Mouse (Mus musculus): ENCODE data around the gene C1ql3. TPM values are rescaled to one million over a fixed set of nuclear protein-coding genes. Genes with fewer than 3 reads are reported as not detected.

The C1ql3 gene
- total and polyA plus RNA-seq, 3 experiments = 0.06 TPM; not detected in 2

GRCm38 (mm10) chr2:13010030-13010459 lies 1.6 kb downstream of the C1ql3 start:
- no peak overlapping the region for H3K4me3 ChIP-seq (ENCODE audit: control insufficient read depth in 1 of 2, insufficient read depth in 1 of 2, low read depth in 2 of 2, low read length in 2 of 2)
- DNase-seq (ENCODE audit: low read depth, low spot score) = no peak
- TF ChIP-seq SMC3 (IDR thresholded peaks at IDR 0.05; ENCODE audit: low read depth, low read length) = no peak
- no peak for TF ChIP-seq MAFK (IDR thresholded peaks at IDR 0.05; ENCODE audit: borderline replicate concordance, low read depth, low read length)
- TF ChIP-seq RCOR1 (IDR thresholded peaks at IDR 0.05; ENCODE audit: low read depth, low read length) = no peak
- TF ChIP-seq NELFE (IDR thresholded peaks at IDR 0.05; ENCODE audit: low read depth, low read length) = no peak
- TF ChIP-seq CTCF (IDR thresholded peaks at IDR 0.05 in 2 of 3, conservative IDR thresholded peaks at IDR 0.05 in 1 of 3; ENCODE audit: control insufficient read depth in 1 of 3, insufficient read depth in 1 of 3, low read depth in 2 of 3, low read length in 3 of 3, poor library complexity in 1 of 3, severe bottlenecking in 1 of 3) = no peak
- TF ChIP-seq TCF12 (IDR thresholded peaks at IDR 0.05; ENCODE audit: low read depth, low read length) = no peak
- no peak for TF ChIP-seq POLR2A (IDR thresholded peaks at IDR 0.05; ENCODE audit: control insufficient read depth in 1 of 2, insufficient read depth in 1 of 2, low read depth in 1 of 2, low read length in 2 of 2, poor library complexity in 1 of 2)
- no peak for TF ChIP-seq EP300 (IDR thresholded peaks at IDR 0.05; ENCODE audit: low read depth in 1 of 2, low read length in 2 of 2)
- no peak for TF ChIP-seq NRF1 (IDR thresholded peaks at IDR 0.05; ENCODE audit: insufficient read depth, low read depth, low read length, poor library complexity, severe bottlenecking)
- no peak for TF ChIP-seq GATA1 (IDR thresholded peaks at IDR 0.05; ENCODE audit: low read depth, low read length)
- no peaks in the 10 kb centered on the region for H3K36me3 ChIP-seq (ENCODE audit: control insufficient read depth in 1 of 2, insufficient read depth in 2 of 2, low read length in 2 of 2)
- H3K27ac ChIP-seq (ENCODE audit: control insufficient read depth, low read depth, low read length) = no peak overlapping the region
- H3K27me3 ChIP-seq (ENCODE audit: control insufficient read depth in 1 of 2, insufficient read depth in 2 of 2, low read length in 2 of 2) = no peaks in the 10 kb centered on the region
- no peaks in the 10 kb centered on the region for H3K79me2 ChIP-seq (ENCODE audit: control insufficient read depth, insufficient read depth, low read length, poor library complexity)
- no peaks in the 10 kb centered on the region for H3K4me1 ChIP-seq (ENCODE audit: control insufficient read depth in 1 of 2, insufficient read depth in 2 of 2, low read length in 2 of 2)
- no peak overlapping the region for H3K9ac ChIP-seq (ENCODE audit: control insufficient read depth, low read depth, low read length, poor library complexity, severe bottlenecking)
- no peaks in the 10 kb centered on the region for H3K9me3 ChIP-seq (replicated peaks; ENCODE audit: insufficient read depth, low read length)

GRCm38 (mm10) chr2:13009261-13009972 lies 2.2 kb downstream of the C1ql3 start:
- Histone ChIP-seq H3K27me3 (ENCODE audit: control insufficient read depth in 1 of 2, insufficient read depth in 2 of 2, low read length in 2 of 2) (no peaks in the 10 kb centered on the region), H3K36me3 (ENCODE audit: control insufficient read depth in 1 of 2, insufficient read depth in 2 of 2, low read length in 2 of 2) (no peaks in the 10 kb centered on the region), H3K9ac (ENCODE audit: control insufficient read depth, low read depth, low read length, poor library complexity, severe bottlenecking) (no peak overlapping the region), H3K4me1 (ENCODE audit: control insufficient read depth in 1 of 2, insufficient read depth in 2 of 2, low read length in 2 of 2) (no peaks in the 10 kb centered on the region), H3K27ac (ENCODE audit: control insufficient read depth, low read depth, low read length) (no peak overlapping the region), H3K9me3 (replicated peaks; ENCODE audit: insufficient read depth, low read length) (no peaks in the 10 kb centered on the region), H3K79me2 (ENCODE audit: control insufficient read depth, insufficient read depth, low read length, poor library complexity) (no peaks in the 10 kb centered on the region), H3K4me3 (ENCODE audit: control insufficient read depth in 1 of 2, insufficient read depth in 1 of 2, low read depth in 2 of 2, low read length in 2 of 2) (no peak overlapping the region)
- TF ChIP-seq NELFE (IDR thresholded peaks at IDR 0.05; ENCODE audit: low read depth, low read length) = no peak
- no peak for TF ChIP-seq TCF12 (IDR thresholded peaks at IDR 0.05; ENCODE audit: low read depth, low read length)
- TF ChIP-seq USF1 (IDR thresholded peaks at IDR 0.05; ENCODE audit: low read depth, low read length) = no peak
- no peak for TF ChIP-seq POLR2A (IDR thresholded peaks at IDR 0.05; ENCODE audit: control insufficient read depth in 1 of 2, insufficient read depth in 1 of 2, low read depth in 1 of 2, low read length in 2 of 2, poor library complexity in 1 of 2)
- TF ChIP-seq CHD2 (IDR thresholded peaks at IDR 0.05; ENCODE audit: low read length) = no peak
- no peak for TF ChIP-seq POLR2AphosphoS5 (IDR thresholded peaks at IDR 0.05; ENCODE audit: borderline replicate concordance, low read depth, low read length)
- no peak for TF ChIP-seq SIN3A (IDR thresholded peaks at IDR 0.05; ENCODE audit: low read length)
- no peak for TF ChIP-seq MAFK (IDR thresholded peaks at IDR 0.05; ENCODE audit: borderline replicate concordance, low read depth, low read length)
- no peak for TF ChIP-seq USF2 (IDR thresholded peaks at IDR 0.05; ENCODE audit: borderline replicate concordance in 1 of 2, insufficient read depth in 1 of 2, low read depth in 1 of 2, low read length in 2 of 2)
- no peak for DNase-seq (ENCODE audit: low read depth, low spot score)
